Mouse (Mus musculus) lung, postnatal 4 days (tissue): ENCODE results near the gene Atp5g3.
"Not testable (repeated sequence)": the region's sequence is repeated elsewhere in the genome, so short reads cannot be mapped to it uniquely, and the experiment has no call there.

Source experiments
- DNase-seq, 2 experiments: peaks; one replicate each; pipeline ENCODE4 v3.0.0; 2021

Atp5g3 gene

DNA sequence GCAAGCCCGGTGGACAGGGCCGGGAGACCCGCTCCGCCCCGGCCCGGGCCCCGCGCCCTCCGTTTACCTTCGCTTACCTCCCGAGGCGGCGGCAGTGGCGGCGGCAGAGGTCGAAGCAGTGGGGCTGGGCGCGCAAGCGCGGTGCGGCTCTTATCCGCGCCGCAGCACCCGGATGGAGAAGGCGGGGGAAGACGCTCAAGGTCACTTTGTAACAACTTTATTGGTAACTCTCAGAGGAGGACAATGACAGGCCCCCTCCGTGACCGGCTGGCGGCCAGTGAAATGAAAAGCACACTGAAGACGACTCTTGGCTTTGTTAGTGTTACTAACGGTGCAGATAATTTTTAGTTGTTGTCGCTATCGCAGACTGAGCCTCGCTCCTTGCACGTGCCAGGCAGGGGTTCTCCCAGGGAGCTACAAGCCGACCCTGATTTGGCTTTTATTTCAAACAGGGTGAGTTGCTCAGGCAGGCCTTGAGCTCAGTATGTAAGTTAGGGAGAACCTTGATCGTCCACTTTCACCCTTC is at the start of gene Atp5g3:
Gene Atp5g3, minus strand, starts transcription at position 152 of the 526 bp plus-strand sequence.
- peak; percentile 93 to 96 for DNase-seq

DNA sequence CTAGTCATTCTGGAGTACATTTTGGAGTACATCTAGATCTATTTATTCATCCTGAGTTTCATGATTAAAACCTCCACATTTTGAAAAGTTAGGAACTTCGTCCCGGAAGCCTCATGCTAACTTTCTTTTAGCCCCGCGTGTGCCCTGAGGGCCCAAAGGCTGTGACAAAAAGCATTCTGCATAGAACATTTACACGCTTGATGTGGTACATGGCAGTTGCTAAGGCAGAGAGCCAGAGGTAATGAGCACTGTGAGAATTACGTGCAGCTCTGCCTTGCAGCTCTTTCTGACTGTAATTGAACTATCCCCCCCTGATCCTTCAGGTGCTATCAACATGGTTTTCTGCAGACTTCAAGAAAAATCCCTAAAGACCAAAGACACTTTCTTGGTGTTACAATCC is 47.2 kb upstream of the Atp5g3 start:
- DNase-seq, result no peak

DNA sequence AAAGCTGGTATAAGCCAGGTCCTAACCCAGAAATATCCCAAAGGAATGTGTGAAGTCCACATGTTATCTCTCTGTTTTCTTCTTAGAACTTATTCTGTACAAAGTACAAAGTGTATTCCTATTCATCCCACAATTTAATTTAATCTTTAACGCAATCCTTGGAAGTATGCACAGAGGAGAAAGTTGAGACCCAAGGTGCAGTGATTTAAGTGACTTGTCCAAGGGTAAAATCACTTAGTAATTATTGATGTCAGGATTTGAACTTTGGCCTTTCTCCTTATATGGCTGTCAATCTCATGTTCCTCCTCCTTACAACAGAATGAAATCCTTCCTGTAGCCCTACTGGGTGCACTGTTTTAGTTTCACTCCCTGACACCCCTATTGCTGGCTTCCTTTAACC is 42.5 kb upstream of the Atp5g3 start:
- no peak for DNase-seq

DNA sequence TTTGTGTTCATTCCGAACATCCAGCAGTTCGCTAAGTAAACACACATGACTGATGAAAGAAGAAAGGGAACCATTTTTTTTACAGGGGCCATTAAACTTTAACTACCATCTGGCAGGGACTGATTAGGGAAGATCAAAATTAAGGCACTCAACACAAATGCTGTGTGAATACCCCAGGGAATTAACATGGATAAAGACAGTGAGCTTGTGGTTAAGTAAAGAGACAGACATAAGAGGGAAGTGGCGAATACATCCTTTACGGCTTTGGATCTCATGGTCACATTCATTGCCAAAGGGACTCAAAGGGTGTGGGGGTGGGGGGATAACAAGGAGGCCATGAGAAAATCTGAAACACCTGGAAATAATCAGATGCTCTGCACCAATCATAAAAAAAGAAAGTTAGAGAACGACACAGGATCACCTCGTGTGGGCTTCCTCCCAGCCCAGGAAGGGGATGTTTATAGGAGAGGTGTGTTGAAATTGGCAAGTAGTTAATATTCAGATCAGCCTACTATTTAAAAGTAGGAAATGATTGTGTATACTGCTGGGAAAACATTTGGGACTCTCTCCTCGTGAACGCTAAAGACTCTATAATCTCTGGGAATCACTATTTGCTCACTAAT is 41.6 kb upstream of the Atp5g3 start:
- DNase-seq, result no peak

DNA sequence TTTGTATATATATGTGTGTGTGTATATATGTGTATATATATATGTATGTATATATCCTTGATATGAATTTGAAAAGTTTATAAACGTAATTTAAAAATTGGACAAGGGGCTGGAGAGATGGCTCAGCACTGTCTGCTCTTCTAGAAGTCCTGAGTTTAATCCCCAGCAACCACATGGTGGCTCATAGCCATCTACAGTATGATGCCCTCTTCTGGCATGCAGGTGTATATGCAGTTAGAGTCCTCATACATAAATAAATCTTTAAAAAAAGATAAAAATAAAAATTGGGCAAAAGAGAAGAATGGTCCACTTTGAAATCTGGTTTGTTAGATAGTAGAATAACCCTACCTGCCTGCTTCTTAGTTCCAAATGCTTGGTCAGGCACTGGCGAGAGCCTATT is 36.2 kb upstream of the Atp5g3 start:
- DNase-seq, result no peak

DNA sequence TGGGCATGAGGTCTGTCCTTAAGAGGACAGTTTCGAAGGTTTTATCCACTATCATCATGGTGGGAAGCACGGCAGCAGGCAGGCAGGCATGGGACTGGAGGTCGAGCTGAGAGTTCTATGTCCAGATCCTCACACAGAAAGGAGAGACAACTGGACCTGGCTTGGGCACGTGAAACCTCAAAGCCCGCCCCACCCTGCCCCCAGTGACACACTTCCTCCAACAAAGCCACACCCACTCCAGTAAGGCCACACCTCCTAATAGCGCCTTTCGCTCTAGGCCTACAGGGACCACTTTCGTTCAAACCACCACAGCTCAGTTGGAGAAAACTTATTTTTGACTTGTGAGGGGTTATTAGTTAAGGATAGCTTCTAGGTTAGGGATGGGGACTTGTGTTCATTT is 32.6 kb upstream of the Atp5g3 start:
- no peak for DNase-seq

DNA sequence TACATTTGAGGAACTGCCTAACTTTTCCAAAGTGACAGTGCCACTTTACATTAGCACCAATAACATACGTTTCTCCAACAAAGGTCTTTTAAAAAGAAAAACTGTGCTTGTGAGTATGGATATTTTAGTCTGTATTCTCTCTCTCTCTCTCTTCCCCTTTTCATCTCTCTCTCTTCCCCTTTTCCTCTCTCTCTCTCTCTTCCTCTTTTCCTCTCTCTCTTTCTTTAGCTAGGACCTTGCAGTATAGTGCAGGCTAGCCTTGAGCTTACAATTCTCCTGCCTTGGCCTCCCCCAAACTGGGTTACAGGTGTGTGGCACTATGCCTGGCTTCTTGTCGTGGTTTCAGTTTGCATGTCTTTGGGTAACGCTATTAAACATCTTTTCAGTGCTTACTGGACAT is 31.7 kb upstream of the Atp5g3 start:
- DNase-seq, result no peak

DNA sequence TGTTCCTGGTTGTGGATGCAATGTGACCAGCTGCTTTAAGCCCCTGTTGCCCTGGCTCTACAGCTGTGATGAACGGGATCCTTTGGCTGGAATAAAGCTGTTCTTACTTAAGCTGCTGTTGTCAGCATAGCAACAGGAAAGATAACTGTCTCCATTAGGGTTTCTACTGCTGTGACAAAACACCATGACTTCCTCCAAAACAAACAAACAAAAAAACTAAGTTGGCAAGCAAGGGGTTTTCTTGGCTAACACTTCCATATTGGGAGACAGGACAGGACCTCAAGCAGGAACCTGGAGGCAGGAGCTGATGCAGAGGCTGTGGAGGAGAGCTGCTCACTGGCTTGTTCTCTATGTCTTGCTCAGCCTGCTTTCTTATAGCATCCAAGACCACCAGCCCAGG is 30.2 kb upstream of the Atp5g3 start:
- DNase-seq, result no peak

DNA sequence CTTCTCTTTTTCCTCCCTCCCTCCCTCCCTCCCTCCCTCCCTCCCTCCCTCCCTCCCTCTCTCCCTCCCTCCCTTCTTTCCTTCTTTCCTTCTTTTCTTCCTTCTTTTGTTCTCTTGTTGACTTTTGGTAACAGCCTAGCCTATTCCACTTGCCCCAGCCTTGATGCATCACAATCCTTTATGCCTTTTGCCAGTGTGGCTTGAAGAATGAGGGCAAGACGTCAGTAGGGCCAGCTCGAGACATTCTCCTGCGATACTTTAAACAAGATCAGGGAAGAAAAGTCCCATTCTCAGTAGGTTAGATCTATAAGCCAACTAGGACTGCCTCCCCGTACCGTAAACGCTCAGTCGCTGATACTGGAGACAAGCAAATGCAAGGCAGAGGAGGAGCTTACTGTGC is 29.3 kb upstream of the Atp5g3 start:
- no peak for DNase-seq

DNA sequence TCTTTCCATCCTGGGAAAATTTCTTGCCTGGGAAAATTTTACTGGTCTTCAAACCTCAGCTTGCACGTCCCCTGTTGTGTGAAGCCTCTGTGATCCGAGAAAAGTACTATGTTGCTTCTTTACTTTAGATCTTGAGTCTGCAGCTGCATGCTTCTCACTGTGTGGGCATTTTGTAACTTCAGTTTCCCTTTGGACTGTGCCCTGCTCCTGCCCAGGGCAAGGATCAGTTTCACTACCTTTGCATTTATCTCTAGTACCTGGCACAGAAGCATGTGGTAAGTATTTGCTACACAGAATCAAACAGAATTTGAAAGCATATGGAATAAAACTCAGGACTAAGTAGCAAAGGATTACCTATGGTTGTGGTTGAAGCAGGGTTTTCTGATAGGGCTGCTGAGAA is 27.8 kb upstream of the Atp5g3 start:
- no peak for DNase-seq

DNA sequence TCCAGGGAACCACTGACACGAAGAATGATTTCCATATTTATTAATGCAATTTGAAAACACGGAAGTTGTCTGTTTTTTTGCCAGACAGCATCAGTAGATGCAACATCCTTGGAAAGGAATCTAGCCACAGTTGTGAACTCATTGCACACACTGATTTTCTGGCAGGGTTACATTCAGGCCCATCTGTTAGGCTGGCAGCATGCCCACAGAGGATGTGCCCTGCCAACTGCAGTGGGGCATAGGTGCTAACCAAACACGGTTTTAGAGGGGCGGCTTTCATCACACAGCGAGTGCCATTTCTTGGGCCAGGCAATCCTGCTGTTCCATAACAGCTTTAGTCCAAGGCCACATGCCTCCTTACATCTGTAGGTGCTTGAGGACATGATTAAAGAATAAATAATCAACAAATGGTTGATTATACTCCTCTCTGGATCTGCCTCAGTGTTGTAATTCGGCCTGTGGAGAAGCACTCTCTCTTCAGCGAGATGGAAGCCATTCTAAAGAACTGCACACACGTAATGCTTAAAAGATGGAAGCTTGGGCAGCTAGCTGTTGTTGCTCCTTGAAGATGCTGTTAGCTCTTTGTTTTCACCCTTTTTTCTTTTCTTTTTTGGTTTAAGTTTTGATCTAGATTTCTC is 21.7 kb upstream of the Atp5g3 start:
- DNase-seq, result peak in 1 of 2 experiments; percentile 26

DNA sequence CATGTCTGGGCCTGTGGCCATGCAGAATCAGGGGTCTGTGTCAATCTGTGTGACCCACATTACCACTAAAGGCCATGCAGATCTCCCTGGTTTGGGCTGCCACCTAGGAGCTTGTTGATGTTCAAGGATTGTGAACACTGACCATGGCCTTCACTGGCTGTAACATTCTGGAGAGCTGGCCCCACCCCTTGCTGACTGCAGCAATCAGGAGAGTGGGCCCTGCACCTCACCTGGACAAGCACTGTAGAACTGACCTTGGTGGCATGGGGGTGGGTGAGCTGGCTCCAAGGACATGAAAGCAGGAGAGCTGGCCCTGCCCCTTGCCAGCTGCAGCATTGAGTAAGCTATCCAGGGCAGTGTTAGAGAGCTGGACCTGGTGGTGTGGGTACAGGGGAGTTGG is 16.6 kb upstream of the Atp5g3 start:
- DNase-seq, result no peak

DNA sequence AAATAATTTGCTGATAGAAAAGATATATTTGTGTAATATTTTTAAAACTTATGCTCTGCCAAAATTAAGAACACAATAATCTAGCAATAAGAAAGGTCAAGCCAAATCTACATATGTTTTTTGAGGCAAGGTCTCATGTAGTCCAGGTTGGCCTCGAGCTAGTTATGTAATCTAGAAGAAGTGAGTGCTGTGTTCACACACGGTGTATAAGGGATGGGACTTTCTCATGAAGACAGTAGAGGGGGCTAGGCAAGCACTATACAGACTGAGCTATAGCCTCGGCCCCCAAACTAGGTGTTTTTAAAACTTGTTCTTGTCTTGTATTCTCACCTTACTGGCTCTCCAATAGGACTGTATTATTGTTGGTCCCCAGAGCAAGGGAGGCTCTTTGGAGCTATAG is 14.4 kb upstream of the Atp5g3 start:
- DNase-seq, result no peak

DNA sequence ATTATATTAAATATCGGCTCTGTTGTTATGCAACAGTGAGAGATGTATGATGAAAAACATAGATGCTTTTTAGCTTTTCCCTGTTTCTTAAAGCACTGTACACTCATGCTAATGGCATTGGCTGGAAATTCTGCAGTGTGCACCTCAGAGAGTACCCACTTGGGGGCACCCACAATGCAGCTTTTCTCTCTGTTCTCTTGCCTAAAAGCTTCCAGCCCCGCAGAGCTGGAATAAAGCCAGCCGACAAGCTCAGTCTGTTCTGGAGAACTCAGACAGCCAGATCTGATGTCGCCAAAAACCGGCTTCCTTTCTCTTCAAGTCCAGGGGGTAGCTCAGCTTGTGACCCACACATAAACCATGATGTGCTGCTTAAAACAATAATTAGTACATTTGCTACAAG is 14.0 kb upstream of the Atp5g3 start:
- DNase-seq, result peak; percentile 69 to 76

DNA sequence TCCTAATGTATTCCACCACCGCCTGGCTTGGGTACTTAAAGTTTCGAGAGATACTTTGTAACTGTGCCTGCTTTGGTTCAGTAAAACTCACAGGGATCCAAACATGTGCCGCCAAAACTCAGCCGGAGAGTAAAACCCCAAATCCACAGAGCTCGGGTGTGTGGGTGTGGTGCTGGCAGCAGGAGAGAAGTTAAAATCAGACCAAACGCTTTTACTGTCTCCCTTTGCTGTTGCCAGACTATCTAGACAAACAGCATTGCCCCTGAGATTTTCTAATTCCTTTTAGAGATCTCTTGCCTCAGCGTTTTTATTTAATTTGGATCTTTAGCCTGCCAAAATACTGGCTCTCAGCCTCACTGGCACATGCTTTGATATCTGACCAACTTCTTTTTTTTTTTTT is 8.5 kb upstream of the Atp5g3 start:
- no peak for DNase-seq

DNA sequence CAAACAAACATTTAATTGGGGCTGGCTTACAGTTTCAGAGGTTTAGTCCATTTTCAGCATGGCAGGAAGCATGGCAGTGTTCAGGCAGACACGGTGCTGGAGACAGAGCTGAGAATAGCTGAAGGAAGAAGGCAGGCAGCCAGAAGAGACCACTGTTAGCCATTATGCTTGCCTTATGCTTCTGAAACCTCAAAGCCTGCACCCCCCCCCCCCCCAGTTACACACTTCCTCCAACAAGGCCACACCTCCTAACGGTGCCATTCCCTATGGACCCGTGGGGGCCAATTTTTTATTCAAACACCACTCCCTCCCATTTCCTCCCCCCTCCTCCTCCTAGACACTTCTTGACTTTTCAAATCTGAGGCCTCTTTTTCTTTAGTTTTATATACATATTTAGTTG is 1.1 kb upstream of the Atp5g3 start:
- DNase-seq, result no peak

DNA sequence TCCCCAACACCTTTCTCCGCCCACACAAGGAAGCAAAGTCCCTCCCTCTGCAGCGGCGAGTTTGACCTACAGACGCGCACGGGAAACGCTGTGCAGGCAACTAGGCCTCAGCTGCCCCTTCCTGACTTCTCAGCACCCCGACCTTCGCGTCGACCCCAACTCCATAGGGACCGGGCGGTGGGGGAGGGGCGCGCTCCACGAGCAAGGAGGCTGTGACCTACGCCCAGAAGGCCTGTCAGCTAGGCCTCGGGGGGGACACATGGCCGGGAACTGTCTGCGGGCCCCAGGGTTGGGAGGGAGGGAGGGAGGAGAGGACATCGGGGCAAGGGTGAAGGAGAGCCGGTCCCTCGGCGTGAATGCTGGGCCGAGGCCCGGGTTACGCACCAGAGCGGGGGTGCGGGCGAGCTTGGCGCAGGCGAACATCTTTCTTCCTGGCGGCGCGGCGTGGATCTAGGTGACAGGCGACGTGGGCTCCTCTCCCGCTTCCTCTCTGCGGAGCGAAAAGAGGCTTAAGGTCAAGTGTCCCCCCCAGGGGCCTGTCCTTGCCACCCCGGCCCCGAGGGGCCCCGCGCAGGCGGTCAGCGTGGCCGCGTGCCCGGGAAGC is 453 bp downstream of the Atp5g3 start:
- peak; percentile 58 to 64 for DNase-seq

DNA sequence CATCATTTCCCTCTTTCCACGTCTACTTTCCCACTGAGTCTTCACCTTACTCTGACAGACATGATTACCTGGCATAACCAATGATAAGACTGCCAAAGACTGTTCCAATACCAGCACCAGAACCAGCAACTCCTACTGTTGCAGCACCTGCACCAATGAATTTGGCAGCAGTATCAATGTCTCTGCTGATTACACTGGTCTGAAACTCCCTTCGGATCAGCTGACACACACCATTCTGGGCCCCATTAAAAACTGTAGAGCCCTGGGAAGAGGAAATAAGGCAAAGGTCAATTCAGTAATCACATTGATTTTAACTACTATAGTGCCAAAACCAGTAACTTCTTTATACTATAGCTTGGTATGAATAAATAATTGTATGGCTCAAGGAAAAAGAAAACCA is 2.0 kb downstream of the Atp5g3 start:
- DNase-seq, result no peak

DNA sequence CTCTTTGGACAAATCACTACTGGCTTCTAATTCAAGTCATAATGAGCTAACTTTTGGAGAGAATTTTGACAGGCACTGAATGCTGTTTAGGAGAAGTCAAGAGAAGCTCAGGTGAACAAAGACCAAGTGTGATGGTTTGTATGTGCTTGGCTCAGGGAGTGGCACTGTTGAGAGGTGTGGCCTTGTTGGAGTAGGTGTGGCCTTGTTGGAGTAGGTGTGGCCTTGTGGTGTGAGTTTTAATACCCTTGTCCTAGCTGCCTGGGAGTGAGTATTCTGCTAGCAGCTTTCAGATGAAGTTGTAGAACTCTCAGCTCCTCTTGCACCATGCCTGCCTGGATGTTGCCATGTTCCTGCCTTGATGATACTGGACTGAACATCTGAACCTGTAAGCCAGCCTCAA is 6.4 kb downstream of the Atp5g3 start:
- DNase-seq, result not testable (repeated sequence)

DNA sequence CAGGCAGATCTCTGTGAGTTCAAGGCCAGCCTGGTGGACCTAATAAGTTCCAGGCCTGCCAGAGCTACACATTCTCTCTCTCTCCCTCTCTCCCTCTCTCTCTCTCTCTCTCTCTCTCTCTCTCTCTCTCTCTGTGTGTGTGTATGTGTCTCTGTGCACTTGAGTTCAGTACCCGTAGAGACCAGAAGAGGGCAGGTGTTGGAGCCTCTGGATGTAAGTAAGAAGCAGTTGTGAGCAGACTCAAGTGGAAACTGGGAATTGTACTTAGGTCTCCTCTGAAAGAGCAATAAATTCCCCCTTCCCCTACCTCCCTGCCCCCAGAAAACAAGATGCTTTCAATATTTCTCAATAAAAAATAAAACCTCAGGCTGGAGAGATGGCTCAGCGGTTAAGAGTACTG is 7.6 kb downstream of the Atp5g3 start:
- no peak for DNase-seq

DNA sequence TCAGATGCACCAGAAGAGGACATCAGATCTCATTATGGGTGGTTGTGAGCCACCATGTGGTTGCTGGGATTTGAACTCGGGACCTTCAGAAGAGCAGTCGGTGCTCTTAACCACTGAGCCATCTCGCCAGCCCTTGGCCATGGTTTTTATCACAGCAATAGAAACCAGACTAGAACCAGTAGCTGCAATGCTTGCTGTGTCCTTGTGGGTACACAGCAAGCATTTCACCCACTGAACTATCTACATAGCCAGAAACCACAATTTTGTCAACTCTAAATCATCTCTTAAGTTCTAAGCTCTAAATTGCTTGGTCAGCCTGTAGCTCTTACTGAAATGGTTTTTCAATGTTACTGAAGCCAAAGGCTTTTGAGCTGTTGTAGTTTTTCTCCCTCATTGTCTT is 8.8 kb downstream of the Atp5g3 start:
- not testable (repeated sequence) for DNase-seq

DNA sequence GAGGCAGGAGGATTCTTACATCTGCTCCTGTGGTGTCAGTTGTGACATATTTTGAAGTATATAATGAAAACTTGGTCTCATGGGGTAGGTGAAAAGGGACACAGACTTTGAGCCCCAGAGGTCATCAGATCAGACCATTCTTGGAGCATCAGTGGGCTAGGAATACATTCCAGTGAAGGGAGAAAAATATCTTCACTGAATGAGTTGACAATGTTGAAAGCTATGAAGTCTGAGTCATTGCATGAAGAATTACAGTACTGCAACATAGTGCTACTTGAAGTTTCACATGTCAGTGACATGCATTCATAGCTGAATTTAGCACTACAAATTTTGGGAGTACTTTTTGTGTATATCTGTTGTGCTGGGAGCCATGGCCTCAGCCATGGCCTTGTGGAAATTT is 10.0 kb downstream of the Atp5g3 start:
- DNase-seq, result no peak

DNA sequence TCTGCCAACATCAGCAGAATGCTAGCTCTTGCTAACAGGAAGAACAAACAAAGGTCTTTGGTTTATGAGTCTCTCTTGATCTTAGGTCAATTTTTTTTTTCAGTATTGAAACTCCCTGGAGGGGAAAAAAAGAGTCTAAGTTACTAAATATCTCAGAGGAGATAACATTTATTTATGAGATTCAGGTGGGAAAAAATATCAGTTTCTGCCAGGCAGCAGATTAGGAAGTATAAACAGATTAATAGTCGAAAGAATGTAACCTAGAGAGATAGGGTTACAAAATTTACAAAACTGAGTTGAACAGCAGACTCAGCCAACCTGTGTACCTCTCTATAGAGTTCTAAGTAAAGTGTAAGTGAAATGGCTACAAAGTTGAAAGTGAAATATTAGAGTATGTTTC is 10.8 kb downstream of the Atp5g3 start:
- DNase-seq, result no peak

DNA sequence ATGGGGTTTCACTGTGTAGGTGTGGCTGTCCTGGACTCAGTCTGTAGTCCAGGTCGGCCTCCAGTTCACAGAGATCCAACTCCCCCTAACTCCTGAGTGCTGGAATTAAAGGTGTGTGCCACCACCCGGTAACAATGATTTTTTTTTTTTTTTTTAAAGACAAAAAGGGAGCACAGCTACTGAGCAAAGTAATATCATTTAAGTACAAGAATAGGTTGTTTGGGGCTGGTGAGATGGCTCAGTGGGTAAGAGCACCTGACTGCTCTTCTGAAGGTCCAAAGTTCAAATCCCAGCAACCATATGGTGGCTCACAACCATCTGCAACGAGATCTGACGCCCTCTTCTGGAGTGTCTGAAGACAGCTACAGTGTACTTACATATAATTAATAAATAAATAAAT is 14.2 kb downstream of the Atp5g3 start:
- DNase-seq, result not testable (repeated sequence)
